Mouse (Mus musculus): ENCODE measurements at regions not wholly inside any gene's neighbourhood (a gene's known extent, or its start where the extent isn't known, plus 50 kb on each side); places are given as distances from the start of the nearest gene placed in this dataset.

DNA sequence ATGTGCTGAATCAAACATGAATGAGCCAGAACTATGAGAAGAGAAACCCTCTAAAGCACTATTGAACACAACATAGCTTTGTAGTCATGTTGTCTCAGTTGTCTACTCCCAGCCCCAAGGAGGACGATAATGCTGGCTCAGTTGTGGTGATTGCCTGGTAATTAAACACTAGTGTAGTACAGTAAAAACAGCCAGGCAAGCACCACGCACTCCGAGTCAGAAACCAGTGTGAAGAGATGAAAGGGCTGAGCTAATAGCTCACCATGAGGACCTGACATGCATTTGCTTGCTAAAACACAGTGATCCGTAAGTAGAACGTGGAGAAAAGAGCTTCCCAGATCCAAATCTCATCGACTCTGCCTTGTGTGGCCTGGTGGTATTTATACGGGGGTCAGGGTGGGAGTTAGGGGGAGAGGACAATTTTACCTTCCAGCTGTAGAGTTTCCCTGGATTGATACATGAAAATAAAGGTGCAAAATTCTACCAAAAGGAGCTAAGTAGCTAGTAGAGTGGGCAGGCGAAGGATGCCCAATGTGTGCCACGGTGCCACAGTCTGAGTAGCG, 80.0 kb upstream of the Otx2 start:
- no peak for DNase-seq (ENCODE audit: low spot score)

DNA sequence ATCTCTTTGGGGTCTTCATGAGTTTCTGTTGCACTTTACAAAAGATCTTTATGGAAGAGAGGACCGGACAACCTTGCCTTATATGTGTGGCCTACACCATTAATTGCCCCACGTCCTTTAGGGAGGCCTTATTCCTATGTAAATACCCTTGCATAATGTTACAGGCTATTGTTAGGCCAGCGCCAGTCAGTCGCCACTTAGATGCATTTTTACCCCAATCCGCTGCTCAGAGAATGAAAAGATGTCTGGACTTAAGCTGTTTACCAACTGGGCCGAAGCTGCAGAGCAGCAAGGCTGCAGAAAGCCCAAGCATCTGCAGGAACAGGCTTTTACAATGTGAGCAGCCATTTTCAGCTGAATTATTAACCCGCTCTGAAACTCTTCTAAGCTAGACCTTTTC, 79.5 kb upstream of the Otx2 start:
- DNase-seq (ENCODE audit: low spot score): no peak

DNA sequence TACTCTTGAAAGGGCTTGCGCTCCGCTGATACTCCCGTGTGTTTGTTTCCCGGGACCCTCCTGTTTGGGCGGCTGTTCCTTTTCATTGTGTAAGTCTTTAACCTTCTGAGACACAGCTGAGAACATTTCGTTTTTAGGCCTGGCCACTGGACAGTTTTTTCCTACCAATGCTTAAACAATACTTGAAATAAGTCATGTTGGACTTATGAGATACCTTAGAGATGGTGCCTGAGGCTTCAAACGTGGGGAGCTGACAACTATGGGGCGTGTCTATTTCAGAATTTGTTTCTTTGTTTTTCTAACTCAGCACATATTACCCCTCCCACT, 78.9 kb upstream of the Otx2 start:
- no peak for DNase-seq (ENCODE audit: low spot score)

DNA sequence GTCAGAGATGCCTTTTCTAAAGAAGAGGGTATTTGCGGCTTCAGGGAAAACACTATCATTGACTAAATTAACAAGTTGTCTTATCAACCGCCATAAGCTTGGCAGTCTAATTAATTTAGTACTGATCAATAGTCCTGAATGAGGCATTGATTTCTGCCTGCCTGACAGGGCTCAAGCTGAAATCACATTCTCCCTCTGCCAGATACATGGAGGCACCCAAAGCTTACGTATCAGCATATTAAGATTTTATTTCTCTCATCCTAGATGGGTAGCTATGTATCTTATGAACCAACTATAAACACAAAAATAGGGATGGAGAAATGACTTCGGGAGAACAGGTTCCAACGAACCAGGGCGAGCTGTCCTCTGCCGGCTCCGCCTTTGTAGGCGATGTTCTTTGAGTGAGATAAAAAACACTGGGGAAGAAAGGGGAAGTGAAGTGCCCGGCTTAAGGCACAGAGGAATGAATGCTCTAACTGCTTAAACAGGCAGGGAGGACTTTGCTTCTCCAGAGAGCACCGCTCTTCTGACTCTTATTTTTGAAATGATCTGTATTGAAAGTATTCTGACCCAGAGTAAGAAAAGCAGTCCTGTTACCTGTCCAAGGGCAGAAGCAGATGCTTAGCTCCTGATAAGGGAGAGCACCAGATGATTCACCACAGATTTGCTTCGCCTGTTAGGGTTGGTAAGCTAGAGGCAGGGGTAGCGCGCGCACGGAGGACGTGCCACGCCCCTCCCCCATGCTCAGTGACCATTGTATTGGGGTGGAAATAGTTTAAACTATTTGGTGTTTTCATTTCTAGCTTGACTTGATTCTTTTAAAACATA, 78.3 kb upstream of the Otx2 start:
- DNase-seq (ENCODE audit: low spot score): no peak

- DNase-seq (ENCODE audit: low spot score): no peak
Observed at GRCm38 (mm10) chr14:48750994-48751393, 77.4 kb upstream of the Otx2 start.

DNA sequence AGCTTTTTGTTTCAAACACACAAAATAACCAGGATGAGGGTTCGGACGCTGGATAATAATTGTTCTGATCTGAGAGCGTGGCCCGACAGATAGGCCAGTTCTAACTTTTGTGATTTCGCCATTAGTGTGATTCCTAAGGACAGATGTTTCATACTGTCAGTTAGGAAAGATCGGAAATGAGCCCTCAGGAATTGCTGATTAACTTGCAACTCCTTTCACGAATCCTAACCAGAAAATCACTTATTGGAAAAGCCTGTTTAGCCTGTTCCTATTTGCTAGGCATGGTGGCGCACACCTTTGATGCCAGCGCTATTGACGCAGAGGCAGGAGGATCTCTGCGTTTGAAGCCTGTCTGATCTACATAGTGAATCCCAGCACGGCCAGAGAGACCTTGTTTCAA, 75.4 kb upstream of the Otx2 start:
- DNase-seq (ENCODE audit: low spot score): no peak

- DNase-seq (ENCODE audit: low spot score): no peak
Observed at GRCm38 (mm10) chr14:48747936-48748335, 74.3 kb upstream of the Otx2 start.

GRCm38 (mm10) chr14:48740942-48741602, 67.5 kb upstream of the Otx2 start:
- no peak for DNase-seq (ENCODE audit: low spot score)

DNA sequence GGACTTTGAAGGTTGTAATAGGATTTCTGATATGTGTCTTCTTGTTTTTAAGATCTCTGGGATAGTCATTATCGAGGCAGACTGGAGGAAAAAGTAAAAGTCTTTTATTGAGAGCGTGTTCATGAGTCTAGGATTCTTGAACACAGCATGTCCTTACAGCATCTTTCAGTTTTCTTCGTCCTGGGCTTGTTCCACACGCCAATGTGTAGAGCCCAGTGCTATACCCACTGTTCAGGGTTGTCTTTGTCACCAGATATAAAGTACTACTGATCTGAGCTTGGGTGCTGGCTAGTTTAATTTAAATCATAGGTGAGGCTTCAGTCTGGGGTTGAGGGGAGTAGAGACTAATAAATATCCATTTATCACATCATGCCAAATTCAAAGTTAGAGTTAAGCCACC, 65.5 kb upstream of the Otx2 start:
- no peak for DNase-seq (ENCODE audit: low spot score)

DNA sequence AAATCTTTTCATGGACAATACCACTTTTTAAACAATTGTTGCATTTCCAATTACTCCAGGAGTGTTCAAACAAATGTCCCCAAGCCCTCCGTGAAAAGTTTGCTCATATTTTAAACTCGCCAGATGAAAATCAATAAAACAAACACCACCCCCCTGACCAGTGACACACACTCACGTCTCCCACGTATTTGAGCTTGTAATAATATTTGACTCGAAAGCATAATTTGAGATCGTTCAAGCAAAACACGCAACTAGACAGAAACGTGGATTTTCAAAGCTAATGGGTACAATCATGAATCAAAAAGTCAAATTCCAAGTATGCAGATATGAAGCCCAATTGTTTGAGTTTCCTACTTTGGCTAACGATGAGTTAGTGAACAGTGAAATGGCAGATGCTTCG, 65.0 kb upstream of the Otx2 start:
- no peak for DNase-seq (ENCODE audit: low spot score)

GRCm38 (mm10) chr14:48738213-48738612, 64.6 kb upstream of the Otx2 start:
- DNase-seq (ENCODE audit: low spot score): no peak

GRCm38 (mm10) chr14:48736969-48737860, 63.6 kb upstream of the Otx2 start:
- DNase-seq (ENCODE audit: low spot score): no peak

DNA sequence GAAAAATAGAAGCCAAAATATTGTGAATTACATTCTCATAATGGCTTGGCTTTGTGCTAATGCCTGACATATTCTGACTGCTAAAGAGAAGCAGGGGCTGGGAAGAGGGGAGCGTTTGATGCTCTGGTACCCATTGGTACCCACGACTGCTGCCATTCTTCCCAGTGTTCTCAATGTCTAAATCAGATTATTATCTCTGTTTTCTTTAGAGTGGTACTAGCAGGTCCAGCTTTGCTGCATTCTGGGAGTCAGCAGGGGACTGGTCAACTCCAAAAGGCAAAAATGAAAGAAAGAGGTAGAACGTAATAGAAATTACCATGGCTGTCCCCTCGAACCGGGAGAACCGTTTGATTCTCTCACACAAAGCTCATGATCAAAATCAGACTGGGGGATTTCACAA, 62.6 kb upstream of the Otx2 start:
- no peak for DNase-seq (ENCODE audit: low spot score)

DNA sequence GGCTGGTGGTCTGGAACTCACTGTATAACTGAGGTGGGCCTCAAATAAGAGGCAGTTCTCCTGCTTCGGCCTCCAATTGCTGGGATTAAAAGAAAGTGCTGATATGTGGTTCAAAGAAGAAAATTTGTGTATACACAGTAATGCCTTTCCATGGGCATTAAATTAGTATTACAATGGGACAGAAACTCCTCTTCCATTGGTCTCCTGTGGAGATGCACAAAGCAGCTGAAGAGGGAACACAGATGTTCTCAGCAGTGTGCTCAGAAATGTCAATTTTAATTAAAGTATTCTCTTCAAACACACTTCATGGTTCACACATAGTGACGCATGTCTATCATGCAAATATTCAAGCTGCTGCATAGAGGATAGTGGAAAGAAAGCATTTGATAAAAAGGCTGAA, 56.4 kb upstream of the Otx2 start:
- no peak for DNase-seq (ENCODE audit: low spot score)
